Mouse (Mus musculus): ENCODE data around the gene Vstm4. TPM values are rescaled to one million over a fixed set of nuclear protein-coding genes. Genes with fewer than 3 reads are reported as not detected.

The Vstm4 gene
- polyA plus RNA-seq, 1 experiment from 2014 or later = 7.7 TPM

DNA sequence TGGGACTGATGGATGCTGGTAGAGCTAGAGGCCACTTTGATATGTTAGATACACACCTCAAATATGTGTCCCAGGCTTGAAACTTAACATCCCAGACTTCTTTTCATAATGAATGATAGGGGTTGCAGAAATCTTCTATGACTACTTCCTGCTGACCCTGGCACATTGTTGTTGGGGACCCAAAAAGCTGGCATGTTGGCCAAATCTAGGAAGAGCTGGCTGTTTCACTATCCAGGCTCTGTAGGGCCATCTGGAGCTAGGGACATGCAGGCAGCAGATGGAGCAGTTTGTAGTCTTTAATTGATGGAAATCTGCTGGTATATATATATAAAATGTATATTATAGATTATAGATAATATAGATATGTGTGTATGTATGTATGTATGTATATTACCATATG, 14.5 kb upstream of the Vstm4 start:
- Histone ChIP-seq H3K36me3 (ENCODE audit: control insufficient read depth, insufficient read depth, low read length) (no peaks in the 10 kb centered on the region), H3K4me2 (ENCODE audit: low read length) (no peak overlapping the region), H3K27ac (replicated peaks; ENCODE audit: low read depth, low read length) (no peak overlapping the region), H3K9me3 (ENCODE audit: control insufficient read depth, low read length) (no peaks in the 10 kb centered on the region), H3K4me3 (replicated peaks; ENCODE audit: low read depth, low read length) (no peak overlapping the region), H3K4me1 (ENCODE audit: control insufficient read depth, insufficient read depth, low read length) (no peaks in the 10 kb centered on the region), H3K9ac (replicated peaks; ENCODE audit: low read length) (no peak overlapping the region), H3K27me3 (ENCODE audit: control insufficient read depth, insufficient read depth, low read length) (no peaks in the 10 kb centered on the region)
- ATAC-seq (ENCODE audit: low FRiP score, low TSS enrichment) (no peak), DNase-seq (no peak)

DNA sequence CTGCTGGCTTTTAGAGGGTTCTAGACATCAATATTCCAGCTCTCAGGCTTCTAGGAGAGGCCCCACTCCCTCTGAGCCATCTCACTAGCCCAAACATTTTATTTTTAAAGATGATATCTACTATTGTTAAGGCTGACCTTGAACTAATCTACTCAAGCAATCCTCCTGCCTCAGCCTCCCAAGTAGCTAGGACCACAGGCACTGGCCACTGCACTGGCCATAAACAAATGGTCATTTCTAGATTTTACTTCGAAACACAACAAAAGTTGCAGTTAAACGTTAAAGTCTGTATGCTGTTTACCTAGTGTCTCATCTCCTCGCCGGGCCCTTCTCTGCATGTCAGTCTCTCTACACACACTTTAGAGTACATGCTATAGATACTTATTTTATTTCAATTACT, 2.5 kb upstream of the Vstm4 start:
- no peak for DNase-seq
- Histone ChIP-seq H3K27me3 (ENCODE audit: control insufficient read depth, insufficient read depth, low read length) (no peaks in the 10 kb centered on the region; the same call in 1 of the 2 replicates), H3K36me3 (ENCODE audit: control insufficient read depth, insufficient read depth, low read length) (no peaks in the 10 kb centered on the region), H3K4me3 (replicated peaks; ENCODE audit: low read depth, low read length) (no peak overlapping the region), H3K4me1 (ENCODE audit: control insufficient read depth, insufficient read depth, low read length) (no peaks in the 10 kb centered on the region; the same call in 1 of the 2 replicates), H3K9me3 (ENCODE audit: control insufficient read depth, low read length) (no peaks in the 10 kb centered on the region), H3K9ac (replicated peaks; ENCODE audit: low read length) (no peak overlapping the region), H3K4me2 (ENCODE audit: low read length) (no peak overlapping the region), H3K27ac (replicated peaks; ENCODE audit: low read depth, low read length) (no peak overlapping the region)
- 95% methylated on average over 4 of the region's 4 CpGs for WGBS
- ATAC-seq (ENCODE audit: low FRiP score, low TSS enrichment) = no peak

DNA sequence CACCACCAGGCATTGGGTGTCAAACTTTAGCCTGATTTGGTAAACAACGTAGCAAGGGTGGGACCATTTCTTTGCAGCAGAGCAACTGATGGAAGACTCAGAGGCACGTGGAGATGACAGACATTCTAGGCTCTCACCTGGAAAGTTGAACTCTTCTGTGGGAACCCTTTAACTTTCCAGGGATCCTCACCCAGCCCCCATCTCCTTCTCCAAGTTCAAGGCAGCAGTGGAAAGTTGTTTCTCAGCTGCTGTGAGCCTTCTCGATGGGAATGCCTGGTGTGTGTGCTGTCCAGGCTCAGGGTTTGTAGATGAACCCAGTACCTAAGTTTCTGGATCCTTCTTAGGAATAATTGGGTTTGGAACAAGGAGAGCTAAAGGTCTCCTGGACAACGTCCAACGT, 310 bp upstream of the Vstm4 start:
- Histone ChIP-seq H3K27ac (replicated peaks; ENCODE audit: low read depth, low read length) (no peak overlapping the region), H3K36me3 (ENCODE audit: control insufficient read depth, insufficient read depth, low read length) (no peaks in the 10 kb centered on the region), H3K9ac (replicated peaks; ENCODE audit: low read length) (no peak overlapping the region), H3K4me3 (replicated peaks; ENCODE audit: low read depth, low read length) (peak overlapping the region; percentile 49), H3K4me2 (ENCODE audit: low read length) (peak overlapping the region; percentile 93), H3K4me1 (ENCODE audit: control insufficient read depth, insufficient read depth, low read length) (no peaks in the 10 kb centered on the region; the same call in 1 of the 2 replicates), H3K27me3 (ENCODE audit: control insufficient read depth, insufficient read depth, low read length) (no peaks in the 10 kb centered on the region; the same call in 1 of the 2 replicates), H3K9me3 (ENCODE audit: control insufficient read depth, low read length) (no peaks in the 10 kb centered on the region)
- WGBS = 43% methylated on average over 5 of the region's 5 CpGs
- DNase-seq = no peak
- no peak for ATAC-seq (ENCODE audit: low FRiP score, low TSS enrichment)

DNA sequence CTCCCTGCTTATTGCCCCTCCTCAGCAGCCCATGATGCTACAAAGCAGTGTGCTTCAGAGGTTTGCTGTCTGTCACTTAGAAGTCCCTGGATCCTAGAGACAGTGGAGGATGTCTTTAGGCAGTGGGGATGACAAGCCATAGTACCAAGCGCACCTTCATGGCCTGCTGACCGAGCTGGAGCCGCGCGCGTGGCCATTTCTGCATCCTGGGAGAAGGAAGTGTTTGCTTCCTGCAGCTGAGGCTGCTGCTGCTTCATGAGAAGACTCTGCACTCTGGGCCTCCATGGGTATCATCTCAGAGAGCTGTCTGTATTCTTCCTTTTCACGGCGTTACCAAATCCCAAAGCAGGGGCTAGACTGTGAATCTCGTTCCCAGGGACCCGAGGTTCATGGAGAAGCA, 1.8 kb downstream of the Vstm4 start:
- ATAC-seq (ENCODE audit: low FRiP score, low TSS enrichment) (no peak), DNase-seq (no peak)
- WGBS = 91% methylated on average over 10 of the region's 10 CpGs

DNA sequence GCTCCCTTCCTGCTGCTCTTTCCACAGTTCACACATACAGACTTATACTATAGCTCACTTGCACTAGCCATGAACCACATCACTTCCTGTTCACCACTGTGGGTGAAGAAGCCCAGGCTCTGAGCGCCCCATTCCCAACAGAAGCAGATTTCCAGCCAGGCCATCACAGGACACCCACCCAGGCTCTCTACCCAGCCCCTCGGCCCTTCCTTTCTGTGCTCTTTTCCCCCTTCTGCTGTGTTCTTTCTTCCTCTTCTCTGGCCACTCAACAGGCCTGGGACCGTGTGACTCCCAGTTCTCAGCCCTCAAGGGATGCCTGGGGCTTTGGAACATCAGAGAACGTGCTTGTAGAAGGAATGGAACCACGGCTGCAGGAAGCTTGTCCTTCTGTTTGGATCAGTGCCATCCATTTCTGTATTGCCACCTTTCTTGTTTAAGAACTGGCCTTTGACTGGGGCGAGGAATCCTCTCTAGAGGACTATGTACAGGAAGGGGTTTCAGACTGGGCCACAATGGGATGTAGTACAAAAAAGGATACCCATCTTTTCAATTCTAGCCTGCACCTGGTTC, 2.5 kb downstream of the Vstm4 start:
- Histone ChIP-seq H3K9me3 (ENCODE audit: control insufficient read depth, low read length) (no peaks in the 10 kb centered on the region), H3K27me3 (ENCODE audit: control insufficient read depth, insufficient read depth, low read length) (no peaks in the 10 kb centered on the region; the same call in 1 of the 2 replicates), H3K4me1 (ENCODE audit: control insufficient read depth, insufficient read depth, low read length) (no peaks in the 10 kb centered on the region; the same call in 1 of the 2 replicates), H3K27ac (replicated peaks; ENCODE audit: low read depth, low read length) (no peak overlapping the region), H3K4me3 (replicated peaks; ENCODE audit: low read depth, low read length) (no peak overlapping the region), H3K9ac (replicated peaks; ENCODE audit: low read length) (no peak overlapping the region), H3K4me2 (ENCODE audit: low read length) (no peak overlapping the region), H3K36me3 (ENCODE audit: control insufficient read depth, insufficient read depth, low read length) (no peaks in the 10 kb centered on the region)
- DNase-seq = no peak
- ATAC-seq (ENCODE audit: low FRiP score, low TSS enrichment) = no peak
- 75% methylated on average over 6 of the region's 6 CpGs for WGBS

More for the DNA sequence above, 1.8 kb downstream of the Vstm4 start:
- H3K4me2 ChIP-seq (ENCODE audit: low read length) = no peak overlapping the region
- H3K36me3 ChIP-seq (ENCODE audit: control insufficient read depth, insufficient read depth, low read length) = no peaks in the 10 kb centered on the region
- H3K4me1 ChIP-seq (ENCODE audit: control insufficient read depth, insufficient read depth, low read length) = no peaks in the 10 kb centered on the region; the same call in 1 of the 2 replicates
- no peak overlapping the region for H3K27ac ChIP-seq (replicated peaks; ENCODE audit: low read depth, low read length)
- H3K27me3 ChIP-seq (ENCODE audit: control insufficient read depth, insufficient read depth, low read length) = no peaks in the 10 kb centered on the region; the same call in 1 of the 2 replicates
- H3K9me3 ChIP-seq (ENCODE audit: control insufficient read depth, low read length) = no peaks in the 10 kb centered on the region
- H3K4me3 ChIP-seq (replicated peaks; ENCODE audit: low read depth, low read length) = no peak overlapping the region
- no peak overlapping the region for H3K9ac ChIP-seq (replicated peaks; ENCODE audit: low read length)

DNA sequence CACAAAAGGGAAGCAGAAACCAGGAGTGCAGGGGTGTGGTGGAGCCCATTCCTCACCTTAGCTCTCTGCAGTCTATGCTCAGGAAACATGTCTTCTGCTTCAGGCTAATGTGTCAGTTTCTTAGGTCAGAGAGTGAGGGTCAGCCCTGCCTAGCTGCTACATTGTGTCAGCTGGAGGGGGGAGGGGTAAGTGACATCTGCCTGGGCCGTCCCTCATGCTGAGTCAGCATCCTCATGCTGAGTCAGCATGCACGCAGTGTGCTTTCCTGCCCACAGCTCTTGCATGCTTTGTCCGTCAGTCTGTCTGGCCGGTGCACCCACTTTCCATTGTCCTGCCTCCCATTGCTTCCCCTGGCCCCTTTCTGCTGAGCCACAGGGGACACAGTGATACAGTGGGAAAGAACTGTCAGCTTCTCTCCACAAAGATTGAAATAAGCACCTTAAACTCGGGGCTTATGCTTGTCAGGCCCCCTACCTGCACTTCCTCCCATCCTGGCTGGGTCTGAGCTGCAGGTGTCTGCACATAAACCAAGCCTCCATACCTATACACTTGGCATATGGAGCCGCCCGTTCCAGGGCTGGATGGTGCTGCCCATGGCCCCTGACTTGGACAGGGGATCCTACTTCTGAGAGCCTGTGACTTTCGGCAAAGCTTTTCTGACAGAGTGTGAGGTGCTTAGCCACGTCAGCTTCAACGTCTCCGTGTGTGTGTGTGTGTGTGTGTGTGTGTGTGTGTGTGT, 3.4 kb downstream of the Vstm4 start:
- no peak for ATAC-seq (ENCODE audit: low FRiP score, low TSS enrichment)
- Histone ChIP-seq H3K36me3 (ENCODE audit: control insufficient read depth, insufficient read depth, low read length) (no peaks in the 10 kb centered on the region), H3K4me2 (ENCODE audit: low read length) (no peak overlapping the region), H3K27me3 (ENCODE audit: control insufficient read depth, insufficient read depth, low read length) (no peaks in the 10 kb centered on the region; the same call in 1 of the 2 replicates), H3K9ac (replicated peaks; ENCODE audit: low read length) (no peak overlapping the region), H3K4me1 (ENCODE audit: control insufficient read depth, insufficient read depth, low read length) (no peaks in the 10 kb centered on the region; the same call in 1 of the 2 replicates), H3K9me3 (ENCODE audit: control insufficient read depth, low read length) (no peaks in the 10 kb centered on the region), H3K27ac (replicated peaks; ENCODE audit: low read depth, low read length) (no peak overlapping the region), H3K4me3 (replicated peaks; ENCODE audit: low read depth, low read length) (no peak overlapping the region)
- 65% methylated on average over 11 of the region's 11 CpGs for WGBS
- DNase-seq = peak; percentile 28

DNA sequence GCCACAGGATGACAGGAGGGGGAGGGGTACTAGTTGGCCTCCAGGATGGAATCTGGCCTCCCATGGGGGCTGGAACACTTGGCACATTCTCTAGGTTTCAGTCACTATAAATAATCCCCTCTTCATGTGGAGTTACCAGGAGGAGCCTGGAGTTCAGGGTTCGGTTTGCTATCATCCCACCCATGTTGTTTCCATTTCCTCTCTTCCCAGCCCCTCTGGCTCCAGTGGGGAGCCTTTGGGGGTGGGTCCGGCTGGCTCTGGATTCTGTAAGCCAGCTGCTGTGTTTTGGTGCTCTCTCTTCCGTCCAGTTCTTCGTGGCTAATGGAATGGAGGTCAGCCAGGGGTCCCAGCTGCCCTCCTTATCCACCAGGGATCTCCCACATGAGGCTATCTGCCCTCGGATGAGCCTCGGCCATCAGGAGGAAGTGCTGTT, 4.6 kb downstream of the Vstm4 start:
- ATAC-seq (ENCODE audit: low FRiP score, low TSS enrichment) (no peak), DNase-seq (peak; percentile 42)
- H3K4me2 ChIP-seq (ENCODE audit: low read length) = no peak overlapping the region
- H3K4me1 ChIP-seq (ENCODE audit: control insufficient read depth, insufficient read depth, low read length) = no peaks in the 10 kb centered on the region; the same call in 1 of the 2 replicates
- no peak overlapping the region for H3K9ac ChIP-seq (replicated peaks; ENCODE audit: low read length)
- WGBS = 40% methylated on average over 6 of the region's 6 CpGs
- H3K9me3 ChIP-seq (ENCODE audit: control insufficient read depth, low read length) = no peaks in the 10 kb centered on the region
- H3K27me3 ChIP-seq (ENCODE audit: control insufficient read depth, insufficient read depth, low read length) = no peaks in the 10 kb centered on the region; the same call in 1 of the 2 replicates
- H3K27ac ChIP-seq (replicated peaks; ENCODE audit: low read depth, low read length) = no peak overlapping the region
- H3K36me3 ChIP-seq (ENCODE audit: control insufficient read depth, insufficient read depth, low read length) = no peaks in the 10 kb centered on the region
- no peak overlapping the region for H3K4me3 ChIP-seq (replicated peaks; ENCODE audit: low read depth, low read length)

DNA sequence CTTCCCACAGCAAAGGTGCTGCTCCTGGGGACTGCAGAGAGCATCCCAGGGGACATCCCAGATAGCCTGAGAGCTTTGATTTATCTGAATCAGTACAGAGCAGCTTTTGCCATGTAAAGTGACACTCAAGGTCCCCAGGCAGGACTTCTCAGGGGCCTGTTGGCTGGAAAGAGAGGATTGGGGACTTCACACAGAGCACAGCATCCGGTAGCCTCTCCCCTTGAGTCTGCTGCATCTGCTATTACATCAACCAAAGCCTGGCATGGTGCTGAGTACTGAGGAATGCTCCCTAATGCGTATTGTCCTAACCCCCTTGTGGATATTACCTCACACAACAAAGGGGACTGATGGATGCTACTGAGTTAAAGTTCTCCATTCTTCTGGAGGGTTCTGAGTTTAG, 5.1 kb downstream of the Vstm4 start:
- H3K4me2 ChIP-seq (ENCODE audit: low read length) = no peak overlapping the region
- WGBS = 43% methylated on average over 2 of the region's 2 CpGs
- H3K9me3 ChIP-seq (ENCODE audit: control insufficient read depth, low read length) = no peaks in the 10 kb centered on the region
- H3K27ac ChIP-seq (replicated peaks; ENCODE audit: low read depth, low read length) = no peak overlapping the region
- no peak for DNase-seq
- H3K27me3 ChIP-seq (ENCODE audit: control insufficient read depth, insufficient read depth, low read length) = no peaks in the 10 kb centered on the region; the same call in 1 of the 2 replicates
- no peak overlapping the region for H3K4me3 ChIP-seq (replicated peaks; ENCODE audit: low read depth, low read length)
- ATAC-seq (ENCODE audit: low FRiP score, low TSS enrichment) = no peak
- H3K4me1 ChIP-seq (ENCODE audit: control insufficient read depth, insufficient read depth, low read length) = no peaks in the 10 kb centered on the region; the same call in 1 of the 2 replicates
- H3K9ac ChIP-seq (replicated peaks; ENCODE audit: low read length) = no peak overlapping the region
- no peaks in the 10 kb centered on the region for H3K36me3 ChIP-seq (ENCODE audit: control insufficient read depth, insufficient read depth, low read length)

DNA sequence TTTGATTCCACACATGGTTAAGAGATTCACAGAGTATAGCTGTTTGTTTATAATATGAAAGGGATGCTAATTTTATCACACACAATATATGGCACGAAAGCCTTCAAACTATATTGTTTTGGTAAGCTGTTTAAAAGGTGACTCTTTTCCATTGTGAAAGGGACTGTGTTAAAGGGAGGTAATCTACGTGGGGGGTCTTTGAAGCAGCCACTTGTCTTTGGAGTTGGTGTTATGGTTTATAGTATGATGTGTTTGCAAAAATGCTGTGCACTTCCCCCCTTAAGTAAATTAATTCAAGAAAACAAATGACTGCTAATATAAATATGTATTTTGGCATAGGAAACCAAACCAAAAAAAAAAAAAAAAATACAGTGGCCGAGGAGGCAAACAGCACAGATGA, 8.8 kb downstream of the Vstm4 start:
- H3K9me3 ChIP-seq (ENCODE audit: control insufficient read depth, low read length) = no peaks in the 10 kb centered on the region
- no peaks in the 10 kb centered on the region for H3K4me1 ChIP-seq (ENCODE audit: control insufficient read depth, insufficient read depth, low read length)
- H3K27ac ChIP-seq (replicated peaks; ENCODE audit: low read depth, low read length) = no peak overlapping the region
- H3K27me3 ChIP-seq (ENCODE audit: control insufficient read depth, insufficient read depth, low read length) = no peaks in the 10 kb centered on the region
- H3K9ac ChIP-seq (replicated peaks; ENCODE audit: low read length) = no peak overlapping the region
- no peak overlapping the region for H3K4me3 ChIP-seq (replicated peaks; ENCODE audit: low read depth, low read length)
- ATAC-seq (ENCODE audit: low FRiP score, low TSS enrichment) (no peak), DNase-seq (no peak)
- H3K4me2 ChIP-seq (ENCODE audit: low read length) = no peak overlapping the region
- 84% methylated on average over 3 of the region's 3 CpGs for WGBS
- no peaks in the 10 kb centered on the region for H3K36me3 ChIP-seq (ENCODE audit: control insufficient read depth, insufficient read depth, low read length)
